Mouse (Mus musculus) thymus, adult 2 months (tissue): ENCODE results near the gene Olfr885. TPM values are rescaled to one million over a fixed set of nuclear protein-coding genes. Genes with fewer than 3 reads are reported as not detected.

Experiments used
- DNase-seq: peaks from one replicate; pipeline ENCODE4 v3.0.0; 2021
- H3K27ac ChIP-seq: fragments of 200-500 bp; 2 replicates; pipeline ENCODE4 v1.5.1; 2012; ENCODE audit warnings: low read length, control low read depth; ENCODE audit not compliant: control insufficient read depth, insufficient read depth
- H3K27me3 ChIP-seq: fragments of 200-500 bp; 2 replicates; pipeline ENCODE4 v1.6.1; 2012; ENCODE audit warnings: mild to moderate bottlenecking, low read length, moderate library complexity, mixed read lengths; ENCODE audit not compliant: control insufficient read depth, insufficient read depth
- H3K36me3 ChIP-seq: fragments of 200-500 bp; 2 replicates; pipeline ENCODE4 v1.6.1; 2012; ENCODE audit warnings: mild to moderate bottlenecking, low read length, moderate library complexity; ENCODE audit not compliant: control insufficient read depth, insufficient read depth
- H3K4me1 ChIP-seq: fragments of 200-500 bp; replicated peaks from 2 replicates; pipeline ENCODE4 v1.6.1; 2012; ENCODE audit warnings: low read length; ENCODE audit not compliant: control insufficient read depth, insufficient read depth
- H3K4me3 ChIP-seq: fragments of 200-500 bp; 2 replicates; pipeline ENCODE4 v1.5.1; 2012; ENCODE audit warnings: mild to moderate bottlenecking, low read length, control low read depth, moderate library complexity; ENCODE audit not compliant: control insufficient read depth, insufficient read depth
- CTCF ChIP-seq: fragments of 200-500 bp; IDR thresholded peaks from 2 replicates; pipeline ENCODE4 v1.5.1; 2012; ENCODE audit warnings: mild to moderate bottlenecking, control low read depth, low read length, moderate library complexity, borderline replicate concordance; ENCODE audit not compliant: control insufficient read depth, poor library complexity, insufficient read depth; ENCODE audit errors: extremely low read depth
- POLR2A ChIP-seq: fragments of 200-500 bp; IDR thresholded peaks from 2 replicates; pipeline ENCODE4 v1.6.1; 2012; ENCODE audit warnings: mild to moderate bottlenecking, low read length, control low read depth, moderate library complexity; ENCODE audit not compliant: control insufficient read depth, poor library complexity, insufficient read depth; ENCODE audit errors: extremely low read depth
- WGBS: fragments of 180-500 bp; shearing (Covaris S2); methylation state at CpG from one replicate; pipeline ENCODE4 v1.1.7; 2018; 5-methylcytosine and 5-hydroxymethylcytosine counted together
- polyA plus RNA-seq: library from polyadenylated mRNA; depleted of rRNA; stranded (reverse); fragments of >200 nt; gene quantifications from 2 replicates; pipeline ENCODE4 v1.2.3, GENCODE M21; 2012; rRNA removed

The Olfr885 gene
- not detected in 2 replicates for polyA plus RNA-seq

GRCm38 (mm10) chr9:38061022-38061421 is at the start of gene Olfr885:
Gene Olfr885 (plus strand): TSS chr9:38061322.
- Histone ChIP-seq H3K4me3 (no peak within 1 kb of the TSS), H3K27me3 (no peaks in the 10 kb centered on the region), H3K36me3 (no peaks in the 10 kb centered on the region), H3K4me1 (no peaks in the 10 kb centered on the region), H3K27ac (no peak within 1 kb of the TSS)
- WGBS, result 93% methylated on average over 3 of the region's 3 CpGs
- TF ChIP-seq CTCF, result no peak
- TF ChIP-seq POLR2A, result no peak
- no peak for DNase-seq

GRCm38 (mm10) chr9:38025508-38025907 is 35.6 kb upstream of the Olfr885 start, which contains the start of gene Olfr883:
Gene Olfr883 (plus strand): TSS chr9:38025808.
- no peak for DNase-seq
- Histone ChIP-seq H3K4me3 (no peak within 1 kb of the TSS), H3K36me3 (no peaks in the 10 kb centered on the region), H3K27me3 (no peaks in the 10 kb centered on the region), H3K27ac (no peak within 1 kb of the TSS), H3K4me1 (no peaks in the 10 kb centered on the region)
- 95% methylated on average over 1 of the region's 1 CpGs for WGBS
- TF ChIP-seq CTCF (no peak), POLR2A (no peak)

- H3K36me3 ChIP-seq, result no peaks in the 10 kb centered on the region
- 77% methylated on average over 1 of the region's 1 CpGs for WGBS
- H3K27me3 ChIP-seq, result no peaks in the 10 kb centered on the region
- no peak for TF ChIP-seq CTCF
- TF ChIP-seq POLR2A, result no peak
- no peak for DNase-seq
- no peak within 1 kb of the TSS for H3K4me3 ChIP-seq
- H3K4me1 ChIP-seq, result no peaks in the 10 kb centered on the region
- no peak within 1 kb of the TSS for H3K27ac ChIP-seq
Observed at GRCm38 (mm10) chr9:38046255-38046654, 14.9 kb upstream of the Olfr885 start, which contains the start of gene Olfr884. Gene Olfr884 (plus strand): TSS chr9:38046555.

- WGBS, result 90% methylated on average over 1 of the region's 1 CpGs
- Histone ChIP-seq H3K36me3 (no peaks in the 10 kb centered on the region), H3K27me3 (no peaks in the 10 kb centered on the region), H3K27ac (no peak within 1 kb of the TSS), H3K4me1 (no peaks in the 10 kb centered on the region), H3K4me3 (no peak within 1 kb of the TSS)
- no peak for DNase-seq
- TF ChIP-seq POLR2A (no peak), CTCF (no peak)
Observed at GRCm38 (mm10) chr9:38083772-38084171, 22.6 kb downstream of the Olfr885 start, which contains the start of gene Olfr887. Gene Olfr887 (plus strand): TSS chr9:38084072.

- no peak within 1 kb of the TSS for H3K4me3 ChIP-seq
- no peaks in the 10 kb centered on the region for H3K27me3 ChIP-seq
- TF ChIP-seq POLR2A (no peak), CTCF (no peak)
- no peak for DNase-seq
- H3K4me1 ChIP-seq, result no peaks in the 10 kb centered on the region
- WGBS, result 84% methylated on average over 1 of the region's 1 CpGs
- no peaks in the 10 kb centered on the region for H3K36me3 ChIP-seq
- H3K27ac ChIP-seq, result no peak within 1 kb of the TSS
Observed at GRCm38 (mm10) chr9:38107828-38108227, 46.7 kb downstream of the Olfr885 start, which contains the start of gene Olfr888. Gene Olfr888 (plus strand): TSS chr9:38108128.

Other genes starting within 250 kb of the Olfr885 start
- gene Olfr877, start 207.1 kb upstream of the Olfr885 start, polyA plus RNA-seq, result not detected in 2 replicates
- not detected in 2 replicates for gene Olfr145, start 164.6 kb upstream of the Olfr885 start, polyA plus RNA-seq
- gene Olfr878, start 143.5 kb upstream of the Olfr885 start, polyA plus RNA-seq, result not detected in 2 replicates
- not detected in 2 replicates for gene Olfr881, start 69.5 kb upstream of the Olfr885 start, polyA plus RNA-seq
- gene Olfr883, start 35.5 kb upstream of the Olfr885 start, polyA plus RNA-seq, result not detected in 2 replicates
- gene Olfr884, start 14.8 kb upstream of the Olfr885 start, polyA plus RNA-seq, result not detected in 2 replicates
- gene Olfr887, start 22.8 kb downstream of the Olfr885 start, polyA plus RNA-seq, result not detected in 2 replicates
- gene Olfr888, start 46.8 kb downstream of the Olfr885 start, polyA plus RNA-seq, result not detected in 2 replicates
- not detected in 2 replicates for gene Olfr889, start 53.9 kb downstream of the Olfr885 start, polyA plus RNA-seq
- gene Olfr890, start 81.2 kb downstream of the Olfr885 start, polyA plus RNA-seq, result not detected in 2 replicates
- gene Olfr891, start 119.5 kb downstream of the Olfr885 start, polyA plus RNA-seq, result not detected in 2 replicates
- gene Olfr893, start 147.0 kb downstream of the Olfr885 start, polyA plus RNA-seq, result not detected in 2 replicates
- not detected in 2 replicates for gene Olfr894, start 156.7 kb downstream of the Olfr885 start, polyA plus RNA-seq
- not detected in 2 replicates for gene Olfr143, start 191.5 kb downstream of the Olfr885 start, polyA plus RNA-seq
- not detected in 2 replicates for gene Olfr895, start 206.5 kb downstream of the Olfr885 start, polyA plus RNA-seq
- not detected in 2 replicates for gene Olfr896-ps1, start 229.8 kb downstream of the Olfr885 start, polyA plus RNA-seq